Mouse (Mus musculus): ENCODE data around the gene Hnrnpab.

DNA sequence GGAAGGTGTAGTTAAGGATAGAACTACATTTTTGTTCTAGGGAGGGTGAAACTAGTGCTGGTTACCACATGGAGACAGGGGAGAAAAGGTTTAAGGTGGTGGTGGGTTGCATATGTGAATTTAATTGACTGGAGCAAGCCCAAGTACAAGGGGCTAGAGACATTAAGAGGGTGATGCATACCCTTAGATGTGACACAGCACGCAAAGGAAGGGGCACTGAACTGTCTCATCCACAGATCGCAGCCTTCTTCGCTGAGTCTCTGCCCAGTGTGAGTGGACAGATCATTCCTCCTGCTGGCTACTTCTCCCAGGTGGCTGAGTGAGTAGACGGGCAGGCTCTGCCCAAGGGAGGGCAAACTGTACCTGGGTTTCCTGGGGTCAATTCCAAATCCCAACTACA lies 13.3 kb downstream of the Hnrnpab start:
- TF ChIP-seq CTCF (conservative IDR thresholded peaks at IDR 0.05; ENCODE audit: insufficient read depth, insufficient read length, low read depth, low read length) (no peak), POLR2A (IDR thresholded peaks at IDR 0.05; ENCODE audit: low read depth, low read length) (no peak)
